In genomic region chr16:31135519-31135918, GRCm38 (mm10) we compare ENCODE assay signal across 13 mouse cellular contexts. TPM values are rescaled to one million over a fixed set of nuclear protein-coding genes. Genes with fewer than 3 reads are reported as not detected.
DNase-seq lines count a peak whose midpoint lies in the region; ATAC-seq and TF ChIP-seq lines count a peak whose summit lies in the region.
"Had no signal": no experiment of that assay in that cellular context is flagged by ENCODE, and none has a peak within 500 bp of the region (broad histone marks: within the 10 kb centered on the region; RNA-seq: fewer than 3 reads in every experiment).

No protein-coding gene starts in this region.

- no peak overlapping the region for H3K4me3 ChIP-seq in heart, embryonic 10.5 days
- no peak overlapping the region for H3K4me3 ChIP-seq in lung, postnatal 0 days (ENCODE audit: low read depth, low read length)
- no peak overlapping the region for H3K4me3 ChIP-seq in lung, adult 2 months (replicated peaks; ENCODE audit: extremely low read depth, low read depth, low read length)
- no peak overlapping the region for H3K4me3 ChIP-seq in embryonic facial prominence, embryonic 13.5 days
- H3K4me3 ChIP-seq in midbrain, embryonic 14.5 days (replicated peaks; ENCODE audit: low read depth, low read length) = no peak overlapping the region
- H3K4me3 ChIP-seq: limb, embryonic 12.5 days had no signal

- H3K4me2 ChIP-seq in lung, postnatal 0 days (replicated peaks; ENCODE audit: low read depth, low read length) = no peak overlapping the region
- H3K4me2 ChIP-seq in embryonic facial prominence, embryonic 13.5 days = no peak overlapping the region
- H3K4me2 ChIP-seq in midbrain, embryonic 14.5 days (ENCODE audit: low read length) = no peak overlapping the region
- H3K4me2 ChIP-seq: limb, embryonic 12.5 days had no signal

- peak overlapping the region; percentile 67; the same call in 1 of the 2 replicates for H3K27ac ChIP-seq in heart, embryonic 10.5 days
- H3K27ac ChIP-seq in lung, postnatal 0 days (ENCODE audit: low read length) = peak overlapping the region; percentile 16; the same call in 1 of the 2 replicates
- peak overlapping the region; percentile 82 for H3K27ac ChIP-seq in embryonic facial prominence, embryonic 13.5 days
- H3K27ac ChIP-seq in midbrain, embryonic 14.5 days (replicated peaks; ENCODE audit: low read depth, low read length) = no peak overlapping the region
- H3K27ac ChIP-seq: limb, embryonic 12.5 days had no signal

- no peak overlapping the region for H3K9ac ChIP-seq in lung, postnatal 0 days (replicated peaks; ENCODE audit: low read depth)
- no peak overlapping the region for H3K9ac ChIP-seq in embryonic facial prominence, embryonic 13.5 days
- H3K9ac ChIP-seq in midbrain, embryonic 14.5 days (replicated peaks; ENCODE audit: low read length) = no peak overlapping the region
- H3K9ac ChIP-seq: limb, embryonic 12.5 days had no signal

- peaks cover 5% of the 10 kb centered on the region; the same call in 1 of the 2 replicates for H3K4me1 ChIP-seq in heart, embryonic 10.5 days
- H3K4me1 ChIP-seq in lung, postnatal 0 days (ENCODE audit: insufficient read depth, low read depth, low read length) = no peaks in the 10 kb centered on the region
- no peaks in the 10 kb centered on the region; the same call in 1 of the 2 replicates for H3K4me1 ChIP-seq in lung, adult 2 months (ENCODE audit: control insufficient read depth, insufficient read depth, low read length)
- H3K4me1 ChIP-seq in embryonic facial prominence, embryonic 13.5 days = peaks cover 18% of the 10 kb centered on the region
- no peaks in the 10 kb centered on the region for H3K4me1 ChIP-seq in midbrain, embryonic 14.5 days (ENCODE audit: control insufficient read depth, insufficient read depth, low read length)

- TF ChIP-seq POLR2A in lung, adult 2 months (IDR thresholded peaks at IDR 0.05; ENCODE audit: borderline replicate concordance, extremely low read depth, low read depth, low read length) = no peak

- no peaks in the 10 kb centered on the region for H3K9me3 ChIP-seq in heart, embryonic 10.5 days
- no peaks in the 10 kb centered on the region for H3K9me3 ChIP-seq in lung, postnatal 0 days (ENCODE audit: low read length)
- H3K9me3 ChIP-seq in embryonic facial prominence, embryonic 13.5 days = no peaks in the 10 kb centered on the region
- H3K9me3 ChIP-seq in midbrain, embryonic 14.5 days (ENCODE audit: control insufficient read depth, low read length) = no peaks in the 10 kb centered on the region
- H3K9me3 ChIP-seq: limb, embryonic 12.5 days had no signal

- TF ChIP-seq CTCF in lung, postnatal 0 days (IDR thresholded peaks at IDR 0.05) = no peak; the same call in 1 of the 2 replicates
- TF ChIP-seq CTCF in lung, adult 2 months (IDR thresholded peaks at IDR 0.05; ENCODE audit: insufficient read depth, low read length) = no peak

- ATAC-seq in lung, postnatal 0 days = peak; percentile 16; the same call in 1 of the 2 replicates
- ATAC-seq in embryonic facial prominence, embryonic 13.5 days (ENCODE audit: insufficient number of reproducible peaks, insufficient read depth, low FRiP score, low TSS enrichment, low read depth) = peak; percentile 20; the same call in 1 of the 2 replicates
- ATAC-seq in midbrain, embryonic 14.5 days (ENCODE audit: low FRiP score, low TSS enrichment) = no peak
- ATAC-seq: Patski had no signal

- H3K36me3 ChIP-seq in heart, embryonic 10.5 days = peaks cover 48% of the 10 kb centered on the region; the same call in 1 of the 2 replicates
- peaks cover 8% of the 10 kb centered on the region; the same call in 1 of the 2 replicates for H3K36me3 ChIP-seq in lung, postnatal 0 days (ENCODE audit: insufficient read depth, low read length)
- H3K36me3 ChIP-seq in embryonic facial prominence, embryonic 13.5 days = peaks cover 32% of the 10 kb centered on the region
- peaks cover 26% of the 10 kb centered on the region for H3K36me3 ChIP-seq in midbrain, embryonic 14.5 days (ENCODE audit: control insufficient read depth, insufficient read depth, low read length)

- no peak for DNase-seq in heart, embryonic 10.5 days (ENCODE audit: low spot score)
- DNase-seq in heart, adult 18-20 months = no peak
- peak; percentile 26 for DNase-seq in lung, postnatal 0 days (ENCODE audit: low spot score)
- DNase-seq in lung, adult 2 months = no peak
- peak; percentile 39 for DNase-seq in midbrain, embryonic 14.5 days
- DNase-seq in natural killer cell, adult 2 months (ENCODE audit: low spot score in 2 of 2) = no peak
- DNase-seq in left cerebral cortex, adult 11 months (ENCODE audit: low spot score) = no peak
- DNase-seq: adrenal gland, adult 2 months; heart, postnatal 14 days; kidney, adult 8-10 months had no signal

- 67% methylated on average over 8 of the region's 8 CpGs for WGBS in heart, embryonic 10.5 days
- 46% methylated on average over 8 of the region's 8 CpGs for WGBS in lung, postnatal 0 days
- WGBS in lung, adult 2 months = 48% methylated on average over 8 of the region's 8 CpGs
- WGBS in embryonic facial prominence, embryonic 13.5 days = 42% methylated on average over 8 of the region's 8 CpGs
- 69% methylated on average over 8 of the region's 8 CpGs for whole genome bisulfite sequencing in midbrain, embryonic 14.5 days

- no peaks in the 10 kb centered on the region for H3K27me3 ChIP-seq in heart, embryonic 10.5 days (ENCODE audit: insufficient read depth, poor library complexity, severe bottlenecking)
- H3K27me3 ChIP-seq in lung, postnatal 0 days (replicated peaks; ENCODE audit: insufficient read depth, low read length) = no peaks in the 10 kb centered on the region
- no peaks in the 10 kb centered on the region for H3K27me3 ChIP-seq in embryonic facial prominence, embryonic 13.5 days
- no peaks in the 10 kb centered on the region for H3K27me3 ChIP-seq in midbrain, embryonic 14.5 days (ENCODE audit: control insufficient read depth, insufficient read depth, low read length)
- H3K27me3 ChIP-seq: limb, embryonic 12.5 days; Patski had no signal

- TF ChIP-seq EP300 in lung, postnatal 0 days (IDR thresholded peaks at IDR 0.05) = no peak

RNA-seq across cellular contexts. Expression of gene Xxylt1, which starts 54.3 kb away (rescaled TPM):
- polyA plus RNA-seq in heart, embryonic 10.5 days (2016; fragmentation: Nextera tagmentation; extraction: Ambion mirVana) = 11.8 and 15.0 TPM in 2 replicates
- total RNA-seq in heart, adult 18-20 months (2021) = 10 to 100 TPM; 10.2 to 10.9 TPM
- polyA plus RNA-seq in lung, postnatal 0 days (2015; fragmentation: Nextera tagmentation; extraction: Ambion mirVana) = 8.0 and 8.2 TPM in 2 replicates
- 15.8 and 21.9 TPM in 2 replicates for polyA plus RNA-seq in lung, adult 2 months (2012; rRNA removed)
- 22.4 and 22.5 TPM in 2 replicates for polyA plus RNA-seq in embryonic facial prominence, embryonic 13.5 days (2015; fragmentation: Nextera tagmentation; extraction: Ambion mirVana)
- 13.3 and 14.4 TPM in 2 replicates for polyA plus RNA-seq in midbrain, embryonic 14.5 days (2014; fragmentation: Nextera tagmentation; extraction: Ambion mirVana)

Comparison
In these comparisons a context has a peak if more than half of its experiments do, and no peak if none do; other contexts are left out.
1. DNase-seq: peak in lung, postnatal 0 days (single experiment) and midbrain, embryonic 14.5 days (single experiment); none in heart, embryonic 10.5 days (single experiment), heart, adult 18-20 months (0 of 2), lung, adult 2 months (single experiment), natural killer cell, adult 2 months (0 of 2) and left cerebral cortex, adult 11 months (single experiment).